Mouse (Mus musculus) MEL (cell line): Measurements from ENCODE around the gene Zbed6.

Experiments
- BHLHE40 ChIP-seq: IDR thresholded peaks from 2 replicates; pipeline ENCODE4 v1.6.1; 2012; ENCODE audit warnings: low read depth, mild to moderate bottlenecking, inconsistent platforms, low read length, improper control_type of control experiment, borderline replicate concordance
- CTCF ChIP-seq, 3 experiments: IDR thresholded peaks in 2 of 3; conservative IDR thresholded peaks in 1 of 3; 2 replicates each; pipeline ENCODE4 v1.5.1; 2011 to 2012; ENCODE audit warnings: low read length in 3 of 3, low read depth in 2 of 3, mild to moderate bottlenecking in 2 of 3, improper control_type of control experiment in 1 of 3, inconsistent platforms in 1 of 3, mixed read lengths in 1 of 3, moderate library complexity in 1 of 3; ENCODE audit not compliant: control insufficient read depth in 1 of 3, insufficient read depth in 1 of 3, poor library complexity in 1 of 3, severe bottlenecking in 1 of 3
- EP300 ChIP-seq, 2 experiments: IDR thresholded peaks; 2 replicates each; pipeline ENCODE4 v1.6.1; 2011; ENCODE audit warnings: improper control_type of control experiment in 2 of 2, low read length in 2 of 2, low read depth in 1 of 2, mild to moderate bottlenecking in 1 of 2
- GATA1 ChIP-seq: IDR thresholded peaks from 2 replicates; pipeline ENCODE4 v1.6.1; 2011; ENCODE audit warnings: low read depth, low read length, improper control_type of control experiment
- HCFC1 ChIP-seq: IDR thresholded peaks from 2 replicates; pipeline ENCODE4 v1.6.1; 2012; ENCODE audit warnings: low read depth, mild to moderate bottlenecking, inconsistent platforms, low read length, improper control_type of control experiment, moderate library complexity
- KAT2A ChIP-seq: conservative IDR thresholded peaks from 2 replicates; pipeline ENCODE4 v1.6.1; 2012; ENCODE audit warnings: low read depth, low read length, improper control_type of control experiment, inconsistent platforms
- MAFK ChIP-seq: IDR thresholded peaks from 2 replicates; pipeline ENCODE4 v1.6.1; 2011; ENCODE audit warnings: low read depth, mild to moderate bottlenecking, low read length, improper control_type of control experiment, borderline replicate concordance
- MAX ChIP-seq: IDR thresholded peaks from 2 replicates; pipeline ENCODE4 v1.6.1; 2011; ENCODE audit warnings: low read length, improper control_type of control experiment
- NELFE ChIP-seq: IDR thresholded peaks from 2 replicates; pipeline ENCODE4 v1.6.1; 2011; ENCODE audit warnings: low read depth, low read length, improper control_type of control experiment
- POLR2A ChIP-seq, 2 experiments: IDR thresholded peaks; 2 replicates each; pipeline ENCODE4 v1.6.1; 2011 to 2012; ENCODE audit warnings: low read length in 2 of 2, mild to moderate bottlenecking in 2 of 2, control low read depth in 1 of 2, improper control_type of control experiment in 1 of 2, low read depth in 1 of 2, moderate library complexity in 1 of 2; ENCODE audit not compliant: control insufficient read depth in 1 of 2, insufficient read depth in 1 of 2, poor library complexity in 1 of 2
- POLR2AphosphoS5 ChIP-seq: IDR thresholded peaks from 2 replicates; pipeline ENCODE4 v1.6.1; 2012; ENCODE audit warnings: low read depth, borderline replicate concordance, mild to moderate bottlenecking, inconsistent platforms, low read length, moderate library complexity, mixed read lengths
- RCOR1 ChIP-seq: IDR thresholded peaks from 2 replicates; pipeline ENCODE4 v1.6.1; 2012; ENCODE audit warnings: low read depth, mild to moderate bottlenecking, inconsistent platforms, low read length, improper control_type of control experiment
- ZMIZ1 ChIP-seq: IDR thresholded peaks from 2 replicates; pipeline ENCODE4 v1.6.1; 2012; ENCODE audit warnings: low read depth, mild to moderate bottlenecking, inconsistent platforms, low read length, improper control_type of control experiment, moderate library complexity

DNA sequence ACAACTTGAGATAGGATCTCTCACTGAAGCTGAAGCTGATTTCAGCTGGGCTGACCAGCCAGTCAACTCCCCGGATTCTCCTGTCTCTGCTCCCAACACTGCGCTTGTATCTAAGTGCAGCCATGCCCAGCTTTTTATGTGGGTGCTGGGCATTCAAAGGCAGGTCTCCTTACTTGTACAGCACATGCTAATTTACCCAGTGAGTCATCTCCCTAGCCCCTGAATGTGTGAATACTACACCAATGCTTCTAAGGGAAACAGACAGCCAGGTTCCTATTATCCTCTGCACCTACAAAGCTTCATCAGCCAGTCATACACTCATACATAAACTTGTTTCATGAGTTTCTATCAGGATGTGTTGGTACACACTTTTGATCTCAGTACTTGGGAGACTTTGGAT is 19.5 kb downstream of the Zbed6 start:
- TF ChIP-seq POLR2A (IDR thresholded peaks at IDR 0.05; ENCODE audit: control insufficient read depth in 1 of 2, insufficient read depth in 1 of 2, low read depth in 1 of 2, low read length in 2 of 2, poor library complexity in 1 of 2) = no peak
- no peak for TF ChIP-seq CTCF (IDR thresholded peaks at IDR 0.05 in 2 of 3, conservative IDR thresholded peaks at IDR 0.05 in 1 of 3; ENCODE audit: control insufficient read depth in 1 of 3, insufficient read depth in 1 of 3, low read depth in 2 of 3, low read length in 3 of 3, poor library complexity in 1 of 3, severe bottlenecking in 1 of 3)
- no peak for TF ChIP-seq GATA1
- TF ChIP-seq HCFC1 = no peak
- TF ChIP-seq MAX = no peak
- TF ChIP-seq BHLHE40 = no peak
- TF ChIP-seq MAFK = no peak
- TF ChIP-seq POLR2AphosphoS5 = no peak
- no peak for TF ChIP-seq ZMIZ1
- TF ChIP-seq EP300 (IDR thresholded peaks at IDR 0.05; ENCODE audit: low read depth in 1 of 2, low read length in 2 of 2) = no peak
- no peak for TF ChIP-seq RCOR1
- no peak for TF ChIP-seq NELFE
- no peak for TF ChIP-seq KAT2A
